Mouse (Mus musculus) hindbrain, embryonic 10.5 days (tissue): ENCODE results near the gene Kcp. TPM values are rescaled to one million over a fixed set of nuclear protein-coding genes. Genes with fewer than 3 reads are reported as not detected.

Experiments used
- DNase-seq: peaks from one replicate; pipeline ENCODE4 v3.0.0-alpha.2; 2017; ENCODE audit warnings: low spot score
- H3K27ac ChIP-seq: fragments of 300-500 bp; sonication (generic); 2 replicates; pipeline ENCODE4 v1.5.1; 2016; ENCODE audit warnings: mild to moderate bottlenecking, moderate library complexity
- H3K27me3 ChIP-seq: fragments of 300-500 bp; sonication (generic); 2 replicates; pipeline ENCODE4 v1.6.1; 2016; ENCODE audit warnings: mild to moderate bottlenecking; ENCODE audit not compliant: poor library complexity, insufficient read depth, severe bottlenecking
- H3K36me3 ChIP-seq: fragments of 300-500 bp; sonication (generic); 2 replicates; pipeline ENCODE4 v1.6.1; 2016; ENCODE audit warnings: mild to moderate bottlenecking, moderate library complexity
- H3K4me1 ChIP-seq: fragments of 300-500 bp; sonication (generic); replicated peaks from 2 replicates; pipeline ENCODE4 v1.6.1; 2016; ENCODE audit warnings: mild to moderate bottlenecking
- H3K4me3 ChIP-seq: fragments of 300-500 bp; sonication (generic); 2 replicates; pipeline ENCODE4 v1.5.1; 2016; ENCODE audit warnings: mild to moderate bottlenecking, moderate library complexity
- H3K9me3 ChIP-seq: fragments of 300-500 bp; sonication (generic); 2 replicates; pipeline ENCODE4 v1.6.1; 2016; ENCODE audit warnings: mild to moderate bottlenecking, moderate library complexity
- WGBS: fragments of 180-500 bp; shearing (Covaris S2); methylation state at CpG from one replicate; pipeline ENCODE4 v1.1.7; 2016; 5-methylcytosine and 5-hydroxymethylcytosine counted together
- polyA plus RNA-seq: library from polyadenylated mRNA; unstranded; fragments of >200 nt; fragmentation: Nextera tagmentation; extraction: Ambion mirVana; gene quantifications from 2 replicates; pipeline ENCODE4 v1.2.1, GENCODE M21; 2016

Gene Kcp
- polyA plus RNA-seq, 1 experiment from 2014 or later = 13.5 TPM

GRCm38 (mm10) chr6:29509086-29509485, 1.3 kb upstream of the Kcp start:
- Histone ChIP-seq H3K27me3 (peaks cover 75% of the 10 kb centered on the region), H3K36me3 (no peaks in the 10 kb centered on the region), H3K4me3 (no peak overlapping the region), H3K9me3 (no peaks in the 10 kb centered on the region), H3K4me1 (peaks cover 51% of the 10 kb centered on the region), H3K27ac (0 out of 2 replicates have a peak overlapping the region, but pooled peaks have one; percentile 3)
- DNase-seq = no peak
- 43% methylated on average over 2 of the region's 2 CpGs for WGBS

DNA sequence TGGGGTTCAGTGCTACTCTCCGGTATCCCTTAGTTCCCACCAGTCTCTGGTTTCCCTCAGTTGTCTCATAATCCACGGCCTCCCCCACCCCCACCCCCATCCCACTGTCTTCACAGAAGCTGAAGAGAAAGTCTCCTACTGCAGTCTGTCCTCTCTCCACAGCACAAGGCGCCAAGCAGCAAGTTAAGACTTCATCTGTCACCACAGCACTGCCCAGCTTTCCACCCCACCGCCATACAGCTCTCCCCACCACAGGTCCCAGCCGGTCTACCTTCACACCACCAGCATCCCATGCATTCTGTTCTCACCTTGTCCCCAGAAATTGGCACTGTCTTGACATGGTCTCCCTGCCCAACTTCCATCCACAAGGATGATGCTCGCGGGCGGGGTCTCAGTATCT, 918 bp downstream of the Kcp start:
- Histone ChIP-seq H3K4me1 (peaks cover 31% of the 10 kb centered on the region), H3K27ac (0 out of 2 replicates have a peak overlapping the region, but pooled peaks have one; percentile 85)
- WGBS = 27% methylated on average over 8 of the region's 8 CpGs

DNA sequence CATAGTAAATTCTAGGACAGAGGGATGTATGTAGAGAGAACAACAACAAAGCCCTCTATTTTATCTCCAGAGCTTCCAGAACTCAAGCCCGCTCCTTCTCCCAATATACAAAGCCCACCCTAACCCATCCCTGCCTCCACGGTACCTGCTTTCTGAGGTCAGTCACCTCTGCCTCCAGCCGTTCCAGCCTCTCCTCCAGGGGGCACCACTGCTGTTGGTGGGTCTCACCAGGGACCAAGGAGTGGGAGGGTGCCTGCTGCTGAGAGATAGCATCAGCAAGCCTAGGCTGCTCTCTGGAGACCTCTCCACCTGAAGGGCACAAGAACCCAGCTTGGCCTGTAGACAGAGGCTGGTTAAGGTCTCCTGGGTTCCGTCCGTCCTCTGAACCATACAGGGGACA, 2.3 kb downstream of the Kcp start:
- DNase-seq = no peak
- Histone ChIP-seq H3K4me1 (peaks cover 31% of the 10 kb centered on the region), H3K27ac (no peak overlapping the region), H3K27me3 (peaks cover 67% of the 10 kb centered on the region), H3K4me3 (no peak overlapping the region), H3K36me3 (no peaks in the 10 kb centered on the region), H3K9me3 (no peaks in the 10 kb centered on the region)
- WGBS = 83% methylated on average over 5 of the region's 5 CpGs

More for the DNA sequence above, 918 bp downstream of the Kcp start:
- H3K4me3 ChIP-seq = peak overlapping the region; percentile 59
- H3K27me3 ChIP-seq = peaks cover 75% of the 10 kb centered on the region
- no peaks in the 10 kb centered on the region for H3K36me3 ChIP-seq
- no peak for DNase-seq
- H3K9me3 ChIP-seq = no peaks in the 10 kb centered on the region

DNA sequence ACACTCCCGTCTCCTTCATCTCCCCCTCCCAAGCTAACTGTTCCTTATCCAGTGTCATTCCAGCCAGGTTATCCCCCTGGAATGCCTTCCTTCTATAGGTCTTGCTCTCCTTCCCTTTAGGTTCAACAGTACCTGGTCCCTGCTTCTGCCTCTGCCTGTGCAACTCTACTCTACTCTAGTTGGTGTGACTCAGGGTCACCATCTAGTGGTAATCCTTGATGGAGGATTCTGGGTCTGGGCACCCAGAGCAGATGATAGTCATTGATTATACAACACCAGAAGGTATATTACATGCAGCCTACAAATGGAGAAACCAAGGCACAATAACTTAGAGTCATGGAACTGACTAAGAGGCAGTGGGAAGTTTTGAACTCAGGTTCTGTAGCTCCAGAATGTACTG, 6.2 kb downstream of the Kcp start:
- Histone ChIP-seq H3K4me3 (no peak overlapping the region), H3K4me1 (peaks cover 16% of the 10 kb centered on the region), H3K9me3 (no peaks in the 10 kb centered on the region), H3K27ac (no peak overlapping the region), H3K36me3 (0 out of 2 replicates have a peak, but pooled peaks cover 5% of the 10 kb centered on the region), H3K27me3 (peaks cover 55% of the 10 kb centered on the region)
- 90% methylated on average over 1 of the region's 1 CpGs for WGBS
- no peak for DNase-seq

DNA sequence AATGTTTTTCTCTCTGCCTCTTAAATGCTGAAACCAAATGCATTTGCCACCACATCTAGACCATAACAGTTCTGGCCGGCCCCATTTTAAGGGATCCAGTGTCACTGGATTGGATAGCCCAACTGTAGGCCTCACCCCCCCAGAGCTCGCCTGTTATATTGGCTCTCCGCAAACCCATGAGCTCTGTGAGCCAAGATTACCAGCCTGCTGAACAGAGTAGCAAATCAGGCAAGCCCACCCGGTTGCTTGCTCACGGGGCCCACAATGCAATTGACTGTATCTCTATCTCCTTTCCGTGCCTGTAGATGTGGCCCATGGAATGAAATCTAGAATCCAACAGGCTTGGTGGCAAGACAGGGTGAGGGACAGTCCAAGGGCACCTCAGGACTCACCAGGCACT, 6.9 kb downstream of the Kcp start:
- no peak for DNase-seq
- 91% methylated on average over 6 of the region's 6 CpGs for WGBS
- Histone ChIP-seq H3K9me3 (no peaks in the 10 kb centered on the region), H3K27me3 (peaks cover 55% of the 10 kb centered on the region), H3K27ac (no peak overlapping the region), H3K4me1 (peaks cover 18% of the 10 kb centered on the region), H3K36me3 (0 out of 2 replicates have a peak, but pooled peaks cover 5% of the 10 kb centered on the region), H3K4me3 (no peak overlapping the region)

DNA sequence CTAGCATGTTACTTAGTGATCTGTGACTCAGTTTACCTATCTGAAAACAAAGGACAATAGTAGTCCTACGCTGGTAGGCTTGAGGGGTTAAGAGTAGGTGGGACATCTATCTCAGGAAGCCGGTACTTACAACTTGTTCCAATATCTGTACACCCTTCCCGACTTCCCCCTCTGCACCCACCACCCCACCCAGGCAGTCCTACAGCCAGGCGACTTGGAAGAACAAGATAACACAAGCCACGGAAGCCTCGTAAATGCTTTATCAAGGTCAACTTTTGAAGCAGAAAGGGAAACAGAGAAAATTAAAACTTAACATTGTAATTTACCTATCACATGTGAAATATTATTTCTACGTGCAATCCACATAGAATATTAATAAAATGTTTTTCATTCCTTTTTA, 7.6 kb downstream of the Kcp start:
- no peak overlapping the region for H3K4me3 ChIP-seq
- H3K4me1 ChIP-seq = peaks cover 21% of the 10 kb centered on the region
- 0 out of 2 replicates have a peak, but pooled peaks cover 5% of the 10 kb centered on the region for H3K36me3 ChIP-seq
- H3K27ac ChIP-seq = no peak overlapping the region
- no peak for DNase-seq
- WGBS = 88% methylated on average over 7 of the region's 7 CpGs
- H3K9me3 ChIP-seq = no peaks in the 10 kb centered on the region
- peaks cover 55% of the 10 kb centered on the region for H3K27me3 ChIP-seq

DNA sequence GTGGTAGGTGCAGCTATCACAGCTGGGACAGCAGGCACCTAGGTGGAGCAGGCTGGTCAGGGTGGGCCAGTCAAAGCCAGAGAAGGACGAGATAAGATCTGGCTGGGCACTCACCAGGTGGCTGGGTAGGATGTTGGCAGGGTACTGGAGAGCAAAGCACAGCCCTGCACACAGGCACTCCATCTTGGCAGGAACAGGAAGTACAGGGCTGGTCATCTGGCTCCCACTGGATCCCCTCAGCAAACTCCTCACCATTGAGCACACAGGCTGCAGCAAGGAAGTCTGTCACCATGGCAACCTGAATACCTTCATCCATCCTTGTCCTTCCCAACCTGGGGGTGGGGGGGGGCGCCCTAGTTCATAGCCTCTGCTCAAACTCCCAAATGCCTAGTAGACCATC, 10.0 kb downstream of the Kcp start:
- no peaks in the 10 kb centered on the region for H3K9me3 ChIP-seq
- H3K27me3 ChIP-seq = peaks cover 60% of the 10 kb centered on the region
- H3K4me3 ChIP-seq = no peak overlapping the region
- H3K27ac ChIP-seq = no peak overlapping the region
- 45% methylated on average over 2 of the region's 2 CpGs for WGBS
- 0 out of 2 replicates have a peak, but pooled peaks cover 5% of the 10 kb centered on the region for H3K36me3 ChIP-seq
- peaks cover 21% of the 10 kb centered on the region for H3K4me1 ChIP-seq
- DNase-seq = no peak

DNA sequence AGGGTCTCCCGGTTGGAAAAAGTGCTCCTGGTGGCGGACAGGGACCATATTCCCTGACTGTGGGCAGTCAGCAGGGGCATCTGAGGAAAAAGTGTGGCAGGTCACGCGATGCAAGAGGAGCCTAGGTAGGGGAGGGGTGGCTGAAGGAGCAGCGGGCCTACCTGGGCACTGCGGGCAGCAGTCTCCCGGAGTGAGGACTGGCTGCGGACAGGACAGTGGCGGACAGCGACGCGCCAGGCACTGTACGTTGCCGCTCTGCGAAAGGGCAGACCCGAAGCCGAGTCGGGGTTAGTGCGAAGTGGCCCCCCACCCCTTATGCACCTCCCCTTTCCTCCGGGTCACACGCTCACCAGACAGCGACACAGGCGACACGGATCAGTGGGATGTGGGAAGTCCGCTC, 11.5 kb downstream of the Kcp start:
- Histone ChIP-seq H3K36me3 (0 out of 2 replicates have a peak, but pooled peaks cover 5% of the 10 kb centered on the region), H3K27me3 (peaks cover 73% of the 10 kb centered on the region), H3K9me3 (no peaks in the 10 kb centered on the region), H3K27ac (no peak overlapping the region), H3K4me1 (peaks cover 21% of the 10 kb centered on the region), H3K4me3 (peak overlapping the region; percentile 12; the same call in 1 of the 2 replicates)
- no peak for DNase-seq
- WGBS = 12% methylated on average over 25 of the region's 25 CpGs

DNA sequence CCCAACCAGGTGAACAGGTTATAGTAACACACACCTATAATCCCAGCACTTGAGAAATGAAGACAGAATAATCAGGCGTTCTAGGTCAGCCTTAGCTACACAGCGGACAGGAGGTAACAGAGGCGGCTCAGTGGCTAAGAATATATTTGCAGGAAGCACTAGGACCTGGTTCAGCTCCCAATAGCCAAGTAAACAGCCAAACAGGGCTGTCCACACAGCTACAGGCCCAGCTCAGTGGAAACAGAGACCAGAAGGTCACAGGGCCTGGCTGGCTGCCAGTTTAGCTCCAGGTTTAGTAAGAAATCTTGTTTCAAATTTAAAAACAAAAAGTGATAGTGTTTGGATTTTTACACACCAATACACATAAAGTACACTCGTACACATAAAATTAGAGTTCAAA, 13.7 kb downstream of the Kcp start:
- peaks cover 21% of the 10 kb centered on the region for H3K4me1 ChIP-seq
- no peaks in the 10 kb centered on the region for H3K9me3 ChIP-seq
- H3K4me3 ChIP-seq = no peak overlapping the region
- no peak for DNase-seq
- H3K27me3 ChIP-seq = peaks cover 82% of the 10 kb centered on the region
- 87% methylated on average over 4 of the region's 4 CpGs for WGBS
- H3K36me3 ChIP-seq = 0 out of 2 replicates have a peak, but pooled peaks cover 9% of the 10 kb centered on the region
- no peak overlapping the region for H3K27ac ChIP-seq

DNA sequence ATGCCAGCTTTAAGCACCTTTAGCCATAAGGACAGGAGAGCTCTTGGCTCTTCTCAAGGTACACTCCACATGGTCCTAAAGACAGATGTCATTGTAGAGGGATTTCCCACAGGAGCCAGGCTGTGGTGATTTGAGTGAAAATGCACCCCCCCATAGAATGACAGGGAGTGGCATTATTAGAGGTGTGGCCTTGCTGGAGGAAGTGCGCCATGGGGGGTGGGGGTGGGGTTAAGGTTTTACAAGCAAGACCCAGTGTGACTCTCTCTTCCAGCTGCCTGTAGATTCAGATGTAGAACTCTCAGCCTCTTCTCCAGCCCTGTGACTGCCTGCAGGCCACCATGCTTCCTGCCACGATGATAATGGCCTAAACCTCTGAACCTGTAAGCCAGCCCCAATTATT, 21.8 kb downstream of the Kcp start:
- Histone ChIP-seq H3K4me1 (peaks cover 14% of the 10 kb centered on the region), H3K9me3 (no peaks in the 10 kb centered on the region), H3K4me3 (no peak overlapping the region), H3K36me3 (0 out of 2 replicates have a peak, but pooled peaks cover 4% of the 10 kb centered on the region), H3K27me3 (peaks cover 45% of the 10 kb centered on the region), H3K27ac (no peak overlapping the region)
- WGBS = 48% methylated on average over 2 of the region's 2 CpGs
- DNase-seq = no peak

DNA sequence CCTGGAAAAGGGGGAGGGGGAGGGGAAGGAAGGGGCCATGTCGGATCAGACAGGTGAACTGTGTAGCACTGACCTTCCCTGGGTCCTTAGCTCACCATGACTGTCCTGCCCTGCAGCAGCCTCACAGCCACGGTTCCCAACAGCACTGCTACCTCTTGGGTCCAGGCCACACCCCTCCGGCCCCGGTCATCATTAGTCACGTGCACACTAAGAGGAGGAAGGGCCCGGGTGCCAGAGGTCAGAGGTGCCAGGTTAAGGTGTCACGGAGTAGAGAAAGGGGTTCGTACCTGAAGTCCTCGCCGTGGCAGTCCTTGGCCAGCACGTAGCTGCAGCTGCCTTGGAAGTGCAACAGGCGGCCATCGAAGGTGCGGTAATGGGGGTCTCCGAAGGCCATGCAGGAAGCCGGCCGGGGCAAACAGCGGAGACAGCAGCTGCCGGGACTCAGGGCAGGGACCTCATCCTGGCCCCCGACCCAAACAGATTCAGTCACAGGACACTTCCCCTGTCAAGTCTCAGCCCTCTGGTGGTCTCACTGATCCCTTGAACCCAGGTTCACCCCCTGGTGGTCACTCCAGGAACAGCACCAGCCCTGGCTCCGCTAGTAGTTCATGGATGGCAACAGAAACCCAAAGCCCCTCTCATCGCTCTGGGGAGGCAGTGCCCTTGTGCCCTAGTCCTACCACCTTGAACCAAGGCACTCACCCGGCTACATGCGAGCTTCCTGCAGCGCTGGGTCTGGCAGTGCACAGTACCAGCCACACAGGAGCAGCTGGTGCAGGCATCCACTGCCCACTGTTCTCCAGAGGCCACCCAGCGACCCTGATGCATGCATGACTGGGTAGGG, 22.8 kb downstream of the Kcp start:
- H3K9me3 ChIP-seq = no peaks in the 10 kb centered on the region
- peaks cover 36% of the 10 kb centered on the region for H3K27me3 ChIP-seq
- WGBS = 5% methylated on average over 26 of the region's 26 CpGs
- H3K36me3 ChIP-seq = no peaks in the 10 kb centered on the region
- H3K4me1 ChIP-seq = peaks cover 14% of the 10 kb centered on the region
- DNase-seq = peak; percentile 90
- H3K27ac ChIP-seq = no peak overlapping the region
- peak overlapping the region; percentile 56 for H3K4me3 ChIP-seq

- Histone ChIP-seq H3K4me1 (peaks cover 14% of the 10 kb centered on the region), H3K9me3 (no peaks in the 10 kb centered on the region), H3K27ac (no peak overlapping the region), H3K36me3 (no peaks in the 10 kb centered on the region), H3K27me3 (peaks cover 41% of the 10 kb centered on the region), H3K4me3 (no peak overlapping the region)
- WGBS = 95% methylated on average over 13 of the region's 13 CpGs
- no peak for DNase-seq
These were observed 25.1 kb downstream of the Kcp start for GRCm38 (mm10) chr6:29482691-29483090.

DNA sequence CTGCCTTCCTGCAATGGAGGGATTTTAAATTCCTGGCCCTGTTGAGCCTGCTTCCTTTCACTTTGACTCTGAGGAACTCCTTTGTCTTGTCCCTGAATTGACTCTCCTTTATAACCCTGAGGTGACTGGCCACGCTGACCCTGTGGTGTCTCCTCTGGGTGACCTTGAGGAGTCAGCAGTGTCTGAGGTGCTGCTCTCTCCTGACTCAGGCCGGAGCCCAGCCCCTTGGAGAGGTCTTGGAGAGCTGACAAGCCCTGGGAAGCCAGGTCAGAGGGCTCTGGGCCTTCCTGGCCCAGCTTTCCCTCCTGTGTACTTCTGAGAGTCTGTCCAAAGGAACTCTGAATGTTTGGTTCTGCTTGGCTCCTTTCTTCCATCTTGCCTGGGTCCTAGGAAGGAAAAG, 33.0 kb downstream of the Kcp start:
- Histone ChIP-seq H3K4me3 (peak overlapping the region; percentile 59; the same call in 1 of the 2 replicates), H3K27me3 (peaks cover 49% of the 10 kb centered on the region), H3K36me3 (peaks cover 22% of the 10 kb centered on the region), H3K9me3 (no peaks in the 10 kb centered on the region), H3K27ac (no peak overlapping the region), H3K4me1 (peaks cover 18% of the 10 kb centered on the region)
- DNase-seq = no peak
- WGBS = 46% methylated on average over 2 of the region's 2 CpGs
